Mouse (Mus musculus) heart, postnatal 10 days (tissue): Measurements from ENCODE around the gene BC030867. TPM values are rescaled to one million over a fixed set of nuclear protein-coding genes. Genes with fewer than 3 reads are reported as not detected.

Source experiments
- DNase-seq, 2 experiments: peaks; one replicate each; pipeline ENCODE4 v3.0.0; 2021
- intact Hi-C: fragments of 180-260 bp; cut with DNase I; formaldehyde crosslinking; loops from one replicate; pipeline ENCODE4 v1.15.1; 2025
- total RNA-seq, 2 experiments: library from RNA; stranded (reverse); gene quantifications; 2 replicates each; pipeline ENCODE4 v1.2.3; 2021

BC030867 gene
- total RNA-seq, 2 experiments from 2014 or later: 1.7 to 1.8 TPM

GRCm38 (mm10) chr11:102221243-102221953, 27.3 kb upstream of the BC030867 start:
- intact Hi-C loops: no loop called here
- DNase-seq: no peak

GRCm38 (mm10) chr11:102221954-102222351, 26.7 kb upstream of the BC030867 start:
- intact Hi-C loops: loop anchor here (2.0 kb wide), 1 partner anchor 65 kb away; the partner anchor contains the start of gene Tmem101
- no peak for DNase-seq

GRCm38 (mm10) chr11:102223166-102223565, 25.5 kb upstream of the BC030867 start:
- peak; percentile 73 to 77 for DNase-seq
- intact Hi-C loops: loop anchor here (2.0 kb wide), 1 partner anchor 66 kb away; the partner anchor contains the start of gene Tmem101

- DNase-seq: peak in 1 of 2 experiments; percentile 55
- intact Hi-C loops: loop anchor here (2.0 kb wide), 1 partner anchor 40 kb away; the partner anchor contains the start of gene Lsm12
Measured at GRCm38 (mm10) chr11:102224686-102225085, 24.0 kb upstream of the BC030867 start.

GRCm38 (mm10) chr11:102225221-102225620, 23.5 kb upstream of the BC030867 start:
- DNase-seq: no peak
- intact Hi-C loops: loop anchor here (2.0 kb wide), 1 partner anchor 40 kb away; the partner anchor contains the start of gene Lsm12

- intact Hi-C loops: no loop called here
- no peak for DNase-seq
Measured at GRCm38 (mm10) chr11:102226067-102226978, 22.4 kb upstream of the BC030867 start.

GRCm38 (mm10) chr11:102227270-102228190, 21.2 kb upstream of the BC030867 start:
- intact Hi-C loops: no loop called here
- DNase-seq: no peak

GRCm38 (mm10) chr11:102228191-102228545, 20.5 kb upstream of the BC030867 start:
- DNase-seq: no peak
- intact Hi-C loops: no loop called here

GRCm38 (mm10) chr11:102228646-102229268, 19.9 kb upstream of the BC030867 start:
- intact Hi-C loops: no loop called here
- DNase-seq: no peak

- intact Hi-C loops: no loop called here
- peak in 1 of 2 experiments; percentile 49 for DNase-seq
Measured at GRCm38 (mm10) chr11:102229331-102229953, 19.2 kb upstream of the BC030867 start.

GRCm38 (mm10) chr11:102230006-102230741, 18.5 kb upstream of the BC030867 start, which contains the start of gene Hdac5:
Gene Hdac5 (minus strand): TSS chr11:102230166.
- intact Hi-C loops: loop anchor here (1.0 kb wide), 1 partner anchor 18 kb away; the partner anchor contains the start of gene BC030867
- peak; percentile 99 for DNase-seq

GRCm38 (mm10) chr11:102236022-102236421, 12.7 kb upstream of the BC030867 start:
- intact Hi-C loops: no loop called here
- no peak for DNase-seq

- DNase-seq: no peak
- intact Hi-C loops: no loop called here
Measured at GRCm38 (mm10) chr11:102240636-102241035, 8.0 kb upstream of the BC030867 start.

GRCm38 (mm10) chr11:102241246-102241645, 7.4 kb upstream of the BC030867 start:
- DNase-seq: no peak
- intact Hi-C loops: no loop called here

- intact Hi-C loops: no loop called here
Measured at GRCm38 (mm10) chr11:102241874-102242273, 6.8 kb upstream of the BC030867 start.

GRCm38 (mm10) chr11:102244926-102245449, 3.7 kb upstream of the BC030867 start:
- peak; percentile 70 to 75 for DNase-seq
- intact Hi-C loops: no loop called here

More at GRCm38 (mm10) chr11:102241874-102242273, 6.8 kb upstream of the BC030867 start:
- no peak for DNase-seq

- DNase-seq: no peak
- intact Hi-C loops: no loop called here
Measured at GRCm38 (mm10) chr11:102245581-102246272, 3.0 kb upstream of the BC030867 start.

GRCm38 (mm10) chr11:102246273-102246635, 2.4 kb upstream of the BC030867 start:
- no peak for DNase-seq
- intact Hi-C loops: no loop called here
